Mouse (Mus musculus) duodenum, adult 2 months (tissue): Measurements from ENCODE around the gene Slc13a5. TPM values are rescaled to one million over a fixed set of nuclear protein-coding genes. Genes with fewer than 3 reads are reported as not detected.

Experiments used
- polyA plus RNA-seq: library from polyadenylated mRNA; depleted of rRNA; stranded (reverse); fragments of >200 nt; gene quantifications from 2 replicates; pipeline ENCODE4 v1.2.3, GENCODE M21; 2012; ENCODE audit warnings: low replicate concordance; rRNA removed

Slc13a5 gene
- 0.08 TPM in 1 of 2 replicates, not detected in the other for polyA plus RNA-seq

DNA sequence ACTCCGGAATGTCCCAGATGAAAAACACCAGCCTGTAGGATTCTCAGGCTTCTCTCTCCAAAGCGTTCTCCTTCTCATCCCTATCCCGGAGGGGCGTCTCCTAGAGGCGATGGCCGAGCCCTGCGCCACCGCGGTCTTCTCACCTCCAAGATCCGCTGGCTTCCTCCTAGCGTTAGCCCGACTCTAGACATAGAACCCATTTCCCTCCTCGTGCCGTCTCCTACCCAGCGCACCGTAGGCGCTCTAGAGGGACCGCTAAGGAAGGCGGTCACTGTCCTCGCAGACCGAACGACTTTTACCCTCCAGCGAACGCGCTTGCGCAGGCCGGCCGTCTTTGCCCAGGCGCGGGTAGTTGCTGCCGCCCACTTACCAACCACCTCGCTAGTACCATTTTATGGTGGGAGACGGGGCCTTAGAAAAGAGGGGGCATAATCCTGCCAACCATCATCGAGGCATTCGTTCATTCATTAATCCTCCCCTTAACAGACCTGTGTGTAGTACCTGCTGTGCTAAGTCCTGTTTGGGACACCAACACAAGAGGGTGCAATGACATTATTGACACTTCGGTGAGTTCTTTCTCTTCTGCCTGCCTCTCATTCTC lies at the start of gene Slc13a5:
Gene Slc13a5, minus strand, starts transcription at position 263 of the 601 bp plus-strand sequence.

DNA sequence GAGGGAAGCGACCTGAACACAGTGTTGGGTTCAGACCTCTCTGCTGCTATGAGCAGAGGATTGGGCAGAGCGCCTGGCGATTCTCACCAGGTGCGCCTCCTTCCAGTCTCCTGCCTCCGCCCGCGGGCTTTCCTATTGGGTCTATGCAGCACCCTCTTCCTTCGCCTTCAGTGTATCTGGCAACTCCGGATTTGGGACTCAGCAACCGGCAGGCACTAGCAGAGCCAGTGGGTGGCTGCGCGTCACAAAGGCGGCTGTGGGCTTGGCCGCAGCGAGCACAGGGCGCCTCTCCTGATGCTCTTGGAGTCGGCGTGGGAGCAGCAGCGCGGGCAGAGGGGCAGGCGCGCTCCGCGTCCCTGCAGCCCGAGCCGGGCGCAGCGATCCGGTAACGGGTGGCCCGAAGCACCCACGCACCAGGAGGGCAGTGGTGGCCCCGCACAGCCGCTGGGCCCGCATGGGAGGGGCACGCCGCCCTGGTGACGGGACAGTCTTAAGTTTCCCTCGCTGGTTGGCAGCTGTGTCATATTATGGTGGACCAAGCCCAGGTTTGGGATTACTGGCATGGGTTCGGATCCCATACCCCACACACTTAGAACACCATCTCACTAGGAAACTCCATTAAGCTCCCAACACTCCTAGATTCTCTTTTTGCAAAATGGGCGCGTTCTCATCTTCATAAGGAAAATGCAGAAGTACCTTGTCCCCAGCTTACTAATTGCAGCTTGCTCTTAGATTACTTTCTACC lies 47.3 kb upstream of the Slc13a5 start, which contains the start of gene Fbxo39:
Gene Fbxo39, plus strand, starts transcription at position 294 of the 745 bp plus-strand sequence.

DNA sequence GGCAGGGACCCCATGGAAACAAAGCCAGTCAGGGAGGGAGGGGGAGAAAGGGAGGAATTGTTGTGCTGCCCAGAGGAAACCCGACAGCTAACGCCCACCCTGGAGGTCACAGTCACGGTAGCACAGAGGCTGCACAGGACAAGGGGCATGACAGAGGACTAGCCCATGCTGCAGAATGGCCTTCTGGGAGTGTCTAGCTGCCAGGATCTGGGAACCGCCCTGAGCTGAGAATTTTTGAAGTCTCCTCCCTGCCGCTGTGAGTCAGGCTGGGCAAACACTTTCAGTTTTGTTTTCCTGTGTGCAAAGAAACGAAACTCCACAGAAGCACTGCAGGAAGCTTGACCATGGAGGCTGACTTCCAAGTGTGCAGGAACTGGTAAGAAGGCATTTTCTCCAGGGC lies 34.3 kb upstream of the Slc13a5 start, which contains the start of gene Xaf1:
Gene Xaf1, plus strand, starts transcription at position 296 of the 400 bp plus-strand sequence.

DNA sequence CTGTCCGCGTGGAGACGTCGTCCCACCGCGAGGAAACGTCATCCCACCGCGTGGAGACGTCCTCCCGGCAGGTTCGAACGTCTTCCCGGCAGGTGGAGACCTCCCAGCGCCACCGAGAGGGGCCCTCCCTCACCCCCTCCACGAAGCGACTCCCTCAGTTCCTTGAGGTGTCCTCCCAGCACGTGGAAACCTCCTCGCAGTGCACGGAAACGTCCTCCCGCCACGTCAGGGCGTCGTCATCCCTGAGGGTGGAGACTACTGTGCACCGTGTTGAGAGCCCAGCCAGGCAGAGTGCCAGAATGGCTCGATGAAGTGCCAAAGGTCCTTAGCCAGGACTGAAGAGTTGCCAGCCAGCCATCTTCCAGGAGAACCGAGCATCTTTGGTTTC lies 51.6 kb downstream of the Slc13a5 start, which contains the start of gene Med31:
Gene Med31, minus strand, starts transcription at position 183 of the 388 bp plus-strand sequence.

DNA sequence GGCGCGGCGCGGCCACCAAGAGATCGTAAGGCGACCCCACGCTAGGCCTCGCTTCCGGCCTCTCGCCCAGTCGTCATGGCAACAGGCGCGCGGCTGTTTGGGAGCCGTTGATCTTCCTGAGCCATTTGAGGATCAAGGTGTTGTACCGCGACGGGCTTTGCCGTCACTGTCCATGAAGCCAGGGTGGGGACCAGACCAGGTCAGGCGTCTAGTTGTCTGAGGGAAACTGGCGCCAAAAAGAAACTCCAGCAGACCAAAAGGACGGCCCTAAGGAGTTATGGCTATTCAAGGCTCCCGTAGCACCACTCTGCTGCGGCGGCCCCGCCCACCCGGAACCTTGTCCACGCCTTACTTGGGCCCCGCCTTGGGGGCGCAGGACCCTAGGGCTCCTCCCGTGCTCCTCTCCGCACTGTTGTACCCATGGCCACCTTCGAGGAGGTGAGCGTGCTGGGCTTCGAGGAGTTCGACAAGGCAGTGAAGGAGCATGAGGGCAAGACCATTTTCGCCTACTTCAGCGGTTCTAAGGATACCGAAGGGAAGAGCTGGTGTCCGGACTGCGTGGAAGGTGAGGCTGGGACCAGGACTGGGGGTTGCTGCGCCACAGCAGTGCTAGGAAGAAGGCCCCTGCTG lies 59.7 kb downstream of the Slc13a5 start, which contains the start of the genes 4933427D14Rik and Txndc17:
Gene 4933427D14Rik, minus strand, starts transcription at position 256 of the 630 bp plus-strand sequence.
Gene Txndc17, plus strand, starts transcription at position 344 of the 630 bp plus-strand sequence.

DNA sequence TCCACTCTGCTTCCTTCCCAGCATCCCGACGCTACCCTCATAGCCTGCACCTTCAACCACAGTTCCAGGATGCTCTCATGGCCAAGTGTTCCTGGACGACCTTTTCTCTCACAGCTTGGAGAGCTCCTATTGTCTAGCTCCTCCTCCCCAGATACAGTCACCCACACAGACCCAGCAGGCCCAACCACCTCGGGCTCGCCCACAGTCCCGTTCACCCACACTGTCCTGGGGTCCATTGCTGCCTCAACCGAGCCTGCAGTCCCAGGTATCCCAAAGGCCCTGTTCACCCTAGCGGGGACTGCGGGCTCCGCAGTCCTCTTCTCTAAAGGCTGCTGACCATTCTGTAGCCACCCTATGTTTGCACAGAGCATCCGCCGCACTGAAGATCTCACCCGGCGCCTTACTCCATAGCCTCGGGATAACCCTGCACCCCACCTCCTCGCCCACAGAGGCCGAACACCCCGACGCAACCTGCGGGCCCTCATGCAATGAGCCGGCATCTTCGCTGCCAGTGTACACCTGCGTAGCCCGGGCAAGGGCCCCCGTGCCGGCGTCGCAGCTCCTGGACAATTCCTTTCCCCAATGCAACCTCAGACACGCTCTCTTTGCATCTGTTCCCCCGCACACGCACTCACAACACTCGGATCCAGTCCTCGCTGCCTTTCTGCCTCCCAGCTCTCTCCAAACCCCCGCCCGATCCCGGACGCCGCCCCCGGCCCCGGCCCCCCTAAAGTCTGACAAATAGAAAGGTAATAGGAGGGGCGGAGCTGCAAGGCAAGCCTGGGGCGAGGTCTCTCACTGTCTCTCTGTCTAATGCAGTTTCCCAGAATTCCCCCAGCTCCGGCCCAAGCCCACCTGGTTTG lies 60.5 kb downstream of the Slc13a5 start, which contains the start of gene Gm43951:
Gene Gm43951, minus strand, starts transcription at position 500 of the 863 bp plus-strand sequence.

Other genes with a start within 250 kb of the Slc13a5 start
- gene Aipl1, start 229.7 kb downstream of the Slc13a5 start, polyA plus RNA-seq: 0.05 TPM in 2 replicates
- gene Pimreg, start 225.2 kb downstream of the Slc13a5 start, polyA plus RNA-seq: 0.44 and 0.60 TPM in 2 replicates
- gene Pitpnm3, start 131.4 kb downstream of the Slc13a5 start, polyA plus RNA-seq: 2.8 and 3.7 TPM in 2 replicates
- 0.02 and 0.04 TPM in 2 replicates for gene Gm43951, start 60.4 kb downstream of the Slc13a5 start, polyA plus RNA-seq
- gene 4933427D14Rik, start 59.8 kb downstream of the Slc13a5 start, polyA plus RNA-seq: 1.2 and 2.3 TPM in 2 replicates
- 31.2 and 56.7 TPM in 2 replicates for gene Txndc17, start 59.7 kb downstream of the Slc13a5 start, polyA plus RNA-seq
- 2.2 TPM in 2 replicates for gene Med31, start 51.6 kb downstream of the Slc13a5 start, polyA plus RNA-seq
- 12.3 and 17.9 TPM in 2 replicates for gene Xaf1, start 34.4 kb upstream of the Slc13a5 start, polyA plus RNA-seq
- gene Fbxo39, start 47.2 kb upstream of the Slc13a5 start, polyA plus RNA-seq: not detected in 2 replicates
- gene Tekt1, start 95.2 kb upstream of the Slc13a5 start, polyA plus RNA-seq: not detected in 2 replicates
- 3.9 and 4.8 TPM in 2 replicates for gene Smtnl2, start 144.5 kb upstream of the Slc13a5 start, polyA plus RNA-seq
- gene Ggt6, start 168.3 kb upstream of the Slc13a5 start, polyA plus RNA-seq: 39.0 and 66.5 TPM in 2 replicates
- gene Mybbp1a, start 174.1 kb upstream of the Slc13a5 start, polyA plus RNA-seq: 14.4 and 22.7 TPM in 2 replicates
- 69.8 and 92.7 TPM in 2 replicates for gene Spns2, start 222.7 kb upstream of the Slc13a5 start, polyA plus RNA-seq